Mouse (Mus musculus) myocyte (in vitro differentiated cells): ENCODE data around the gene Garem2. TPM values are rescaled to one million over a fixed set of nuclear protein-coding genes. Genes with fewer than 3 reads are reported as not detected.
A peak's percentile ranks its signal among the peaks of the same experiment; 100 is the strongest.

ENCODE experiments used
- H3K27me3 ChIP-seq: one replicate; pipeline ENCODE4 v1.6.1; 2011; ENCODE audit not compliant: control insufficient read depth, insufficient read depth, insufficient read length
- H3K36me3 ChIP-seq: one replicate; pipeline ENCODE4 v1.6.1; 2011; ENCODE audit not compliant: control insufficient read depth, insufficient read depth
- H3K4me2 ChIP-seq: one replicate; pipeline ENCODE4 v1.6.1; 2011; ENCODE audit warnings: low read depth, control low read depth
- H3K4me3 ChIP-seq: one replicate; pipeline ENCODE4 v1.5.1; 2011; ENCODE audit warnings: mild to moderate bottlenecking, control low read depth, moderate library complexity
- H3K79me2 ChIP-seq: one replicate; pipeline ENCODE4 v1.6.1; 2011; ENCODE audit not compliant: control insufficient read depth, insufficient read depth
- H3ac ChIP-seq: one replicate; pipeline ENCODE4 v1.6.1; 2011; ENCODE audit not compliant: control insufficient read depth, insufficient read length
- CEBPB ChIP-seq: IDR thresholded peaks from 2 replicates; pipeline ENCODE4 v1.6.1; 2011; ENCODE audit warnings: mild to moderate bottlenecking, moderate library complexity; ENCODE audit not compliant: poor library complexity, insufficient read depth, severe bottlenecking
- E2F4 ChIP-seq: IDR thresholded peaks from one replicate; pipeline ENCODE4 v1.6.1; 2011; ENCODE audit warnings: mild to moderate bottlenecking, control low read depth, moderate library complexity; ENCODE audit not compliant: insufficient read depth
- MAX ChIP-seq: IDR thresholded peaks from one replicate; pipeline ENCODE4 v1.6.1; 2011; ENCODE audit warnings: low read depth, mild to moderate bottlenecking, control low read depth
- MYOD1 ChIP-seq, 3 experiments: IDR thresholded peaks; one replicate each; pipeline ENCODE4 v1.6.1; 2011; ENCODE audit warnings: control low read depth in 2 of 3, low read depth in 2 of 3, mild to moderate bottlenecking in 2 of 3, moderate library complexity in 1 of 3; ENCODE audit not compliant: insufficient read length in 2 of 3, control insufficient read depth in 1 of 3
- MYOG ChIP-seq, 3 experiments: IDR thresholded peaks; one replicate each; pipeline ENCODE4 v1.6.1; 2011; ENCODE audit warnings: control low read depth in 2 of 3, low read depth in 2 of 3, mild to moderate bottlenecking in 2 of 3; ENCODE audit not compliant: insufficient read length in 2 of 3, control insufficient read depth in 1 of 3, insufficient read depth in 1 of 3
- POLR2A ChIP-seq: IDR thresholded peaks from one replicate; pipeline ENCODE4 v1.6.1; 2011; ENCODE audit warnings: low read depth, mild to moderate bottlenecking, control low read depth, moderate library complexity; ENCODE audit not compliant: insufficient read length
- POLR2AphosphoS2 ChIP-seq: IDR thresholded peaks from one replicate; pipeline ENCODE4 v1.6.1; 2011; ENCODE audit warnings: low read depth, control low read depth; ENCODE audit not compliant: insufficient read length
- REST ChIP-seq: IDR thresholded peaks from one replicate; pipeline ENCODE4 v1.6.1; 2011; ENCODE audit warnings: mild to moderate bottlenecking, control low read depth, moderate library complexity; ENCODE audit not compliant: insufficient read depth, insufficient read length
- SRF ChIP-seq: IDR thresholded peaks from one replicate; pipeline ENCODE4 v1.6.1; 2011; ENCODE audit warnings: low read depth; ENCODE audit not compliant: control insufficient read depth, insufficient read length
- TCF12 ChIP-seq: IDR thresholded peaks from one replicate; pipeline ENCODE4 v1.6.1; 2011; ENCODE audit warnings: mild to moderate bottlenecking, control low read depth; ENCODE audit not compliant: poor library complexity, insufficient read depth, severe bottlenecking
- TCF3 ChIP-seq: IDR thresholded peaks from one replicate; pipeline ENCODE4 v1.6.1; 2011; ENCODE audit warnings: low read depth, control low read depth; ENCODE audit not compliant: insufficient read length
- USF1 ChIP-seq: IDR thresholded peaks from one replicate; pipeline ENCODE4 v1.6.1; 2011; ENCODE audit warnings: low read depth, mild to moderate bottlenecking, control low read depth, moderate library complexity
- polyA plus RNA-seq: library from polyadenylated mRNA; unstranded; fragments of >200 nt; fragmentation: generic; extraction: Trizol; gene quantifications from one replicate; pipeline ENCODE4 v1.2.1, GENCODE M21; 2012; ENCODE audit warnings: missing spikeins

Gene Garem2
- polyA plus RNA-seq, 1 experiment = 0.12 TPM

- no peaks in the 10 kb centered on the region for H3K27me3 ChIP-seq
- peak in 1 of 3 experiments; percentile 22 for TF ChIP-seq MYOD1 (IDR thresholded peaks at IDR 0.05; ENCODE audit: control insufficient read depth in 1 of 3, insufficient read length in 2 of 3, low read depth in 2 of 3)
- no peak for TF ChIP-seq POLR2AphosphoS2
- peaks cover 43% of the 10 kb centered on the region for H3K36me3 ChIP-seq
- peak overlapping the region; percentile 35 for H3K4me2 ChIP-seq
- no peaks in the 10 kb centered on the region for H3K79me2 ChIP-seq
- no peak overlapping the region for H3ac ChIP-seq
- no peak overlapping the region for H3K4me3 ChIP-seq
Measured at GRCm38 (mm10) chr5:30126756-30127155, 21.8 kb downstream of the Garem2 start.

GRCm38 (mm10) chr5:30127921-30128597 is 23.1 kb downstream of the Garem2 start:
- no peak for TF ChIP-seq MAX
- TF ChIP-seq SRF = no peak
- no peak for TF ChIP-seq POLR2AphosphoS2
- TF ChIP-seq USF1 = no peak
- Histone ChIP-seq H3ac (no peak overlapping the region), H3K36me3 (peaks cover 39% of the 10 kb centered on the region), H3K4me2 (no peak overlapping the region), H3K27me3 (no peaks in the 10 kb centered on the region), H3K79me2 (no peaks in the 10 kb centered on the region), H3K4me3 (no peak overlapping the region)

GRCm38 (mm10) chr5:30128680-30129079 is 23.7 kb downstream of the Garem2 start:
- Histone ChIP-seq H3ac (no peak overlapping the region), H3K27me3 (no peaks in the 10 kb centered on the region), H3K36me3 (peaks cover 39% of the 10 kb centered on the region), H3K79me2 (no peaks in the 10 kb centered on the region), H3K4me2 (no peak overlapping the region), H3K4me3 (no peak overlapping the region)
- TF ChIP-seq POLR2AphosphoS2 (no peak), MYOD1 (IDR thresholded peaks at IDR 0.05; ENCODE audit: control insufficient read depth in 1 of 3, insufficient read length in 2 of 3, low read depth in 2 of 3) (no peak), REST (no peak), USF1 (no peak), POLR2A (no peak), SRF (no peak), TCF3 (no peak), TCF12 (no peak), CEBPB (no peak), MYOG (IDR thresholded peaks at IDR 0.05; ENCODE audit: control insufficient read depth in 1 of 3, insufficient read depth in 1 of 3, insufficient read length in 2 of 3, low read depth in 2 of 3) (no peak)

- TF ChIP-seq CEBPB (no peak), REST (no peak), MYOG (IDR thresholded peaks at IDR 0.05; ENCODE audit: control insufficient read depth in 1 of 3, insufficient read depth in 1 of 3, insufficient read length in 2 of 3, low read depth in 2 of 3) (no peak)
- Histone ChIP-seq H3K79me2 (no peaks in the 10 kb centered on the region), H3K4me2 (no peak overlapping the region), H3K36me3 (peaks cover 22% of the 10 kb centered on the region), H3K27me3 (no peaks in the 10 kb centered on the region), H3ac (no peak overlapping the region), H3K4me3 (no peak overlapping the region)
Measured at GRCm38 (mm10) chr5:30131246-30131645, 26.3 kb downstream of the Garem2 start.

GRCm38 (mm10) chr5:30132173-30132572 is 27.2 kb downstream of the Garem2 start:
- no peak for TF ChIP-seq POLR2AphosphoS2
- no peak for TF ChIP-seq MAX
- TF ChIP-seq MYOG (IDR thresholded peaks at IDR 0.05; ENCODE audit: control insufficient read depth in 1 of 3, insufficient read depth in 1 of 3, insufficient read length in 2 of 3, low read depth in 2 of 3) = no peak
- TF ChIP-seq TCF12 = no peak
- TF ChIP-seq E2F4 = no peak
- TF ChIP-seq CEBPB = no peak
- no peak for TF ChIP-seq SRF
- TF ChIP-seq MYOD1 (IDR thresholded peaks at IDR 0.05; ENCODE audit: control insufficient read depth in 1 of 3, insufficient read length in 2 of 3, low read depth in 2 of 3) = no peak
- TF ChIP-seq TCF3 = no peak
- no peak for TF ChIP-seq REST
- TF ChIP-seq POLR2A = no peak
- TF ChIP-seq USF1 = no peak
- no peaks in the 10 kb centered on the region for H3K79me2 ChIP-seq
- no peaks in the 10 kb centered on the region for H3K27me3 ChIP-seq
- no peak overlapping the region for H3K4me2 ChIP-seq
- H3ac ChIP-seq = no peak overlapping the region
- H3K36me3 ChIP-seq = peaks cover 21% of the 10 kb centered on the region
- no peak overlapping the region for H3K4me3 ChIP-seq
